15 mouse cellular contexts compared by ENCODE assay signal in genomic region chr6:48446896-48447295, GRCm38 (mm10). TPM values are rescaled to one million over a fixed set of nuclear protein-coding genes. Genes with fewer than 3 reads are reported as not detected.
DNase-seq lines count a peak whose midpoint lies in the region; ATAC-seq lines count a peak whose summit lies in the region.
"Had no signal": no experiment of that assay in that cellular context is flagged by ENCODE, and none has a peak within 500 bp of the region (broad histone marks: within the 10 kb centered on the region; RNA-seq: fewer than 3 reads in every experiment).

No protein-coding gene starts in this region.

- peak overlapping the region; percentile 94; the same call in 1 of the 2 replicates for H3K27ac ChIP-seq in heart, embryonic 13.5 days (replicated peaks)
- H3K27ac ChIP-seq in kidney, embryonic 15.5 days = peak overlapping the region; percentile 98
- 0 out of 2 replicates have a peak overlapping the region, but pooled peaks have one; percentile 1 for H3K27ac ChIP-seq in embryonic facial prominence, embryonic 15.5 days (replicated peaks)
- H3K27ac ChIP-seq in limb, embryonic 13.5 days = peak overlapping the region; percentile 95; the same call in 1 of the 2 replicates
- H3K27ac ChIP-seq: hindbrain, embryonic 12.5 days; left cerebral cortex, adult 2 months had no signal

- intact Hi-C loops in heart, postnatal 25 days (cut with DNase I) = no loop called here

- no peak for ATAC-seq in heart, embryonic 13.5 days (ENCODE audit: extremely low read depth, insufficient number of reproducible peaks, low FRiP score, low TSS enrichment)
- ATAC-seq in kidney, embryonic 15.5 days (replicated peaks; ENCODE audit: low FRiP score) = no peak
- ATAC-seq in embryonic facial prominence, embryonic 15.5 days (ENCODE audit: insufficient number of reproducible peaks, low FRiP score, low TSS enrichment, low read depth) = no peak
- ATAC-seq in limb, embryonic 13.5 days (ENCODE audit: low FRiP score, low read depth) = no peak
- ATAC-seq: CD4-positive, CD25-positive, alpha-beta regulatory T cell, adult 4 months; lung, postnatal 0 days had no signal

- H3K36me3 ChIP-seq in heart, embryonic 13.5 days = peaks cover 11% of the 10 kb centered on the region
- H3K36me3 ChIP-seq in kidney, embryonic 15.5 days = peaks cover 11% of the 10 kb centered on the region
- H3K36me3 ChIP-seq in embryonic facial prominence, embryonic 15.5 days = peaks cover 10% of the 10 kb centered on the region
- peaks cover 8% of the 10 kb centered on the region for H3K36me3 ChIP-seq in limb, embryonic 13.5 days

- H3K4me2 ChIP-seq in heart, embryonic 13.5 days = 0 out of 2 replicates have a peak overlapping the region, but pooled peaks have one; percentile 92
- 0 out of 2 replicates have a peak overlapping the region, but pooled peaks have one; percentile 85 for H3K4me2 ChIP-seq in kidney, embryonic 15.5 days
- no peak overlapping the region for H3K4me2 ChIP-seq in embryonic facial prominence, embryonic 15.5 days (replicated peaks)
- no peak overlapping the region for H3K4me2 ChIP-seq in limb, embryonic 13.5 days (replicated peaks)

- 79% methylated on average over 3 of the region's 3 CpGs for WGBS in heart, embryonic 13.5 days
- WGBS in kidney, embryonic 15.5 days = 88% methylated on average over 3 of the region's 3 CpGs
- 67% methylated on average over 3 of the region's 3 CpGs for WGBS in embryonic facial prominence, embryonic 15.5 days
- WGBS in limb, embryonic 13.5 days = 74% methylated on average over 3 of the region's 3 CpGs

- no peak overlapping the region for H3K4me3 ChIP-seq in heart, embryonic 13.5 days
- H3K4me3 ChIP-seq in kidney, embryonic 15.5 days (replicated peaks) = no peak overlapping the region
- no peak overlapping the region for H3K4me3 ChIP-seq in embryonic facial prominence, embryonic 15.5 days (replicated peaks)
- no peak overlapping the region for H3K4me3 ChIP-seq in limb, embryonic 13.5 days
- H3K4me3 ChIP-seq: left cerebral cortex, adult 2 months had no signal

- H3K27me3 ChIP-seq in heart, embryonic 13.5 days (replicated peaks) = no peaks in the 10 kb centered on the region; the same call in 1 of the 2 replicates
- H3K27me3 ChIP-seq in kidney, embryonic 15.5 days = no peaks in the 10 kb centered on the region
- H3K27me3 ChIP-seq in embryonic facial prominence, embryonic 15.5 days = no peaks in the 10 kb centered on the region
- no peaks in the 10 kb centered on the region for H3K27me3 ChIP-seq in limb, embryonic 13.5 days
- H3K27me3 ChIP-seq: hindbrain, embryonic 12.5 days had no signal

- no peak for DNase-seq in heart, postnatal 25 days (ENCODE audit: low spot score)
- DNase-seq in kidney, postnatal 36 days = no peak
- no peak for DNase-seq in left cerebral cortex, adult 9 months (ENCODE audit: low spot score in 2 of 2)
- DNase-seq: right cerebral cortex, adult 18-20 months; thymus, adult 2 months had no signal

- no peak overlapping the region for H3K9ac ChIP-seq in heart, embryonic 13.5 days
- no peak overlapping the region for H3K9ac ChIP-seq in kidney, embryonic 15.5 days
- no peak overlapping the region for H3K9ac ChIP-seq in embryonic facial prominence, embryonic 15.5 days
- H3K9ac ChIP-seq in limb, embryonic 13.5 days = no peak overlapping the region

- no peaks in the 10 kb centered on the region for H3K9me3 ChIP-seq in heart, embryonic 13.5 days
- H3K9me3 ChIP-seq in kidney, embryonic 15.5 days (replicated peaks) = 0 out of 2 replicates have a peak, but pooled peaks cover 2% of the 10 kb centered on the region
- no peaks in the 10 kb centered on the region for H3K9me3 ChIP-seq in embryonic facial prominence, embryonic 15.5 days (replicated peaks)
- no peaks in the 10 kb centered on the region for H3K9me3 ChIP-seq in limb, embryonic 13.5 days
- H3K9me3 ChIP-seq: hindbrain, embryonic 12.5 days had no signal

- peaks cover 27% of the 10 kb centered on the region for H3K4me1 ChIP-seq in heart, embryonic 13.5 days
- H3K4me1 ChIP-seq in kidney, embryonic 15.5 days = peaks cover 46% of the 10 kb centered on the region
- peaks cover 12% of the 10 kb centered on the region for H3K4me1 ChIP-seq in embryonic facial prominence, embryonic 15.5 days
- peaks cover 22% of the 10 kb centered on the region for H3K4me1 ChIP-seq in limb, embryonic 13.5 days

RNA-seq across cellular contexts. Expression of gene Sspo, which starts 1.1 kb away (rescaled TPM):
- 0.22 and 0.27 TPM in 2 replicates for polyA plus RNA-seq in heart, embryonic 13.5 days (2015; fragmentation: Nextera tagmentation; extraction: Ambion mirVana)
- under 1 TPM; 0.14 to 0.55 TPM for total RNA-seq in heart, postnatal 25 days (2021)
- polyA plus RNA-seq in kidney, embryonic 15.5 days (2015; fragmentation: Nextera tagmentation; extraction: Ambion mirVana) = 0.22 and 0.86 TPM in 2 replicates
- polyA plus RNA-seq in embryonic facial prominence, embryonic 15.5 days (2015; fragmentation: Nextera tagmentation; extraction: Ambion mirVana) = 0.25 and 0.51 TPM in 2 replicates
- 0.23 and 0.47 TPM in 2 replicates for polyA plus RNA-seq in limb, embryonic 13.5 days (2015; fragmentation: Nextera tagmentation; extraction: Ambion mirVana)
- total RNA-seq: granulocyte monocyte progenitor cell, adult 5-6 weeks; megakaryocyte-erythroid progenitor cell, adult 5-6 weeks had no signal

RNA-seq across cellular contexts. Expression of gene Zfp467, which starts 1.3 kb away (rescaled TPM):
- polyA plus RNA-seq in heart, embryonic 13.5 days (2015; fragmentation: Nextera tagmentation; extraction: Ambion mirVana) = 16.1 and 20.8 TPM in 2 replicates
- 10 to 100 TPM; 11.7 to 12.4 TPM for total RNA-seq in heart, postnatal 25 days (2021)
- 27.2 and 29.6 TPM in 2 replicates for polyA plus RNA-seq in kidney, embryonic 15.5 days (2015; fragmentation: Nextera tagmentation; extraction: Ambion mirVana)
- polyA plus RNA-seq in embryonic facial prominence, embryonic 15.5 days (2015; fragmentation: Nextera tagmentation; extraction: Ambion mirVana) = 28.5 and 29.5 TPM in 2 replicates
- polyA plus RNA-seq in limb, embryonic 13.5 days (2015; fragmentation: Nextera tagmentation; extraction: Ambion mirVana) = 23.0 and 24.7 TPM in 2 replicates

RNA-seq across cellular contexts. Expression of gene Krba1, which starts 51.5 kb away (rescaled TPM):
- polyA plus RNA-seq in heart, embryonic 13.5 days (2015; fragmentation: Nextera tagmentation; extraction: Ambion mirVana) = 15.4 and 17.8 TPM in 2 replicates
- 10 to 100 TPM; 19.2 to 20.2 TPM for total RNA-seq in heart, postnatal 25 days (2021)
- 21.2 and 23.6 TPM in 2 replicates for polyA plus RNA-seq in kidney, embryonic 15.5 days (2015; fragmentation: Nextera tagmentation; extraction: Ambion mirVana)
- polyA plus RNA-seq in embryonic facial prominence, embryonic 15.5 days (2015; fragmentation: Nextera tagmentation; extraction: Ambion mirVana) = 21.9 and 22.6 TPM in 2 replicates
- 25.4 and 29.5 TPM in 2 replicates for polyA plus RNA-seq in limb, embryonic 13.5 days (2015; fragmentation: Nextera tagmentation; extraction: Ambion mirVana)

Comparison
In these comparisons a context has a peak if more than half of its experiments do, and no peak if none do; other contexts are left out.
1. H3K27ac ChIP-seq: peak in every context shown above with its lines; median percentile 98 in kidney, embryonic 15.5 days; 95 in limb, embryonic 13.5 days; 94 in heart, embryonic 13.5 days; 1 in embryonic facial prominence, embryonic 15.5 days.
2. H3K4me2 ChIP-seq: peak in heart, embryonic 13.5 days (single experiment) and kidney, embryonic 15.5 days (single experiment); none in embryonic facial prominence, embryonic 15.5 days (single experiment) and limb, embryonic 13.5 days (single experiment).